Mouse (Mus musculus) liver, adult 2 months (tissue): ENCODE measurements around the gene Cap2. TPM values are rescaled to one million over a fixed set of nuclear protein-coding genes. Genes with fewer than 3 reads are reported as not detected.

ENCODE experiments used
- DNase-seq: peaks from one replicate; pipeline ENCODE4 v3.0.0-alpha.2; 2011; ENCODE audit warnings: low read depth, low spot score; ENCODE audit errors: extremely low read depth
- H3K27ac ChIP-seq: fragments of 200-500 bp; replicated peaks from 2 replicates; pipeline ENCODE4 v1.5.1; 2012; ENCODE audit warnings: low read depth, mild to moderate bottlenecking, control low read depth, inconsistent platforms, low read length; ENCODE audit not compliant: insufficient read depth
- H3K27me3 ChIP-seq: fragments of 200-500 bp; 2 replicates; pipeline ENCODE4 v1.6.1; 2012; ENCODE audit warnings: mild to moderate bottlenecking, moderate library complexity, low read length, inconsistent platforms; ENCODE audit not compliant: control insufficient read depth, insufficient read depth
- H3K36me3 ChIP-seq: fragments of 200-500 bp; 2 replicates; pipeline ENCODE4 v1.6.1; 2012; ENCODE audit warnings: low read length, inconsistent platforms; ENCODE audit not compliant: control insufficient read depth, insufficient read depth
- H3K4me1 ChIP-seq: fragments of 200-500 bp; 2 replicates; pipeline ENCODE4 v1.6.1; 2011; ENCODE audit warnings: low read length; ENCODE audit not compliant: control insufficient read depth, insufficient read depth
- H3K4me3 ChIP-seq: fragments of 200-500 bp; 2 replicates; pipeline ENCODE4 v1.5.1; 2011; ENCODE audit warnings: low read depth, mild to moderate bottlenecking, control low read depth, low read length, moderate library complexity; ENCODE audit not compliant: insufficient read depth
- H3K79me2 ChIP-seq: fragments of 200-500 bp; 2 replicates; pipeline ENCODE4 v1.6.1; 2012; ENCODE audit warnings: inconsistent platforms, mild to moderate bottlenecking, low read length, moderate library complexity; ENCODE audit not compliant: control insufficient read depth, insufficient read depth
- H3K9ac ChIP-seq: fragments of 200-500 bp; 2 replicates; pipeline ENCODE4 v1.6.1; 2012; ENCODE audit warnings: low read depth, mild to moderate bottlenecking, control low read depth, inconsistent platforms, low read length
- CTCF ChIP-seq: fragments of 200-500 bp; IDR thresholded peaks from 2 replicates; pipeline ENCODE4 v1.5.1; 2011; ENCODE audit warnings: low read depth, low read length, control low read depth
- POLR2A ChIP-seq: fragments of 200-500 bp; IDR thresholded peaks from 2 replicates; pipeline ENCODE4 v1.6.1; 2011; ENCODE audit warnings: low read length, control low read depth; ENCODE audit not compliant: insufficient read depth; ENCODE audit errors: extremely low read depth
- WGBS: fragments of 180-500 bp; shearing (Covaris S2); methylation state at CpG from one replicate; pipeline ENCODE4 v1.1.7; 2018; 5-methylcytosine and 5-hydroxymethylcytosine counted together
- polyA plus RNA-seq: library from polyadenylated mRNA; depleted of rRNA; stranded (reverse); fragments of >200 nt; gene quantifications from 2 replicates; pipeline ENCODE4 v1.2.3, GENCODE M21; 2012
- total RNA-seq: library from RNA; depleted of rRNA; stranded (reverse); fragments of >200 nt; gene quantifications from 2 replicates; pipeline ENCODE4 v1.2.3, GENCODE M21; 2014

Gene Cap2
- total and polyA plus RNA-seq, 2 experiments = 0.09 TPM; not detected in 1

DNA sequence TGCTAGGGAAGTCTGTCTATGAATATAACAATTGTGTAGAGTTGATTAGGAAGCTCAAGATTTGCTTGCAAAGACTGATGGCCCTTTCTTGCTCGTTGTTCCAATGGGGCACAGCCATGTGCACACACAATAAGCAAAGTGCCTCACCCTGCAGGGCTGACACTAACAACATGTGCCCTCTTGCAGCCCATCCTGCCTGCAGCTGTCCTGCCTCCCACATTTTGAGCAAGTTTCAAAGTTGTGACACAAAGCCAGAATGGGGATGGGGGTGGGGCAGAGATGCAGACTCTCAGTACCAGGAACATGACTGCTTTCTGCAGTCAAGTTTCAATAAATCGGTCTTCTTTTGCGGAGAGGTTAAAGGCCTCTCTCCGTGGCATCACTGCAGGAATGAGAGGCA lies 152.0 kb downstream of the Cap2 start:
- TF ChIP-seq POLR2A (no peak), CTCF (no peak)
- no peaks in the 10 kb centered on the region for H3K79me2 ChIP-seq
- WGBS = 83% methylated on average over 4 of the region's 4 CpGs

GRCm38 (mm10) chr13:46654566-46654965 lies 152.9 kb downstream of the Cap2 start:
- no peak overlapping the region for H3K27ac ChIP-seq
- TF ChIP-seq CTCF (no peak), POLR2A (no peak)
- H3K4me3 ChIP-seq = no peak overlapping the region
- no peak for DNase-seq
- WGBS = 96% methylated on average over 5 of the region's 5 CpGs
- H3K27me3 ChIP-seq = no peaks in the 10 kb centered on the region
- no peak overlapping the region for H3K9ac ChIP-seq
- peaks cover 4% of the 10 kb centered on the region for H3K4me1 ChIP-seq
- no peaks in the 10 kb centered on the region for H3K36me3 ChIP-seq
- H3K79me2 ChIP-seq = no peaks in the 10 kb centered on the region

More for the DNA sequence above, 152.0 kb downstream of the Cap2 start:
- Histone ChIP-seq H3K4me3 (no peak overlapping the region), H3K36me3 (no peaks in the 10 kb centered on the region), H3K27me3 (no peaks in the 10 kb centered on the region), H3K27ac (no peak overlapping the region), H3K9ac (no peak overlapping the region), H3K4me1 (peaks cover 4% of the 10 kb centered on the region)
- no peak for DNase-seq

- H3K79me2 ChIP-seq = no peaks in the 10 kb centered on the region
- H3K9ac ChIP-seq = no peak overlapping the region
- no peak overlapping the region for H3K4me3 ChIP-seq
- DNase-seq = no peak
- WGBS = 91% methylated on average over 5 of the region's 5 CpGs
- H3K27ac ChIP-seq = no peak overlapping the region
- TF ChIP-seq POLR2A = no peak
- no peak for TF ChIP-seq CTCF
- no peaks in the 10 kb centered on the region for H3K36me3 ChIP-seq
- H3K27me3 ChIP-seq = no peaks in the 10 kb centered on the region
- no peaks in the 10 kb centered on the region for H3K4me1 ChIP-seq
Measured at GRCm38 (mm10) chr13:46659211-46659610, 157.6 kb downstream of the Cap2 start.

DNA sequence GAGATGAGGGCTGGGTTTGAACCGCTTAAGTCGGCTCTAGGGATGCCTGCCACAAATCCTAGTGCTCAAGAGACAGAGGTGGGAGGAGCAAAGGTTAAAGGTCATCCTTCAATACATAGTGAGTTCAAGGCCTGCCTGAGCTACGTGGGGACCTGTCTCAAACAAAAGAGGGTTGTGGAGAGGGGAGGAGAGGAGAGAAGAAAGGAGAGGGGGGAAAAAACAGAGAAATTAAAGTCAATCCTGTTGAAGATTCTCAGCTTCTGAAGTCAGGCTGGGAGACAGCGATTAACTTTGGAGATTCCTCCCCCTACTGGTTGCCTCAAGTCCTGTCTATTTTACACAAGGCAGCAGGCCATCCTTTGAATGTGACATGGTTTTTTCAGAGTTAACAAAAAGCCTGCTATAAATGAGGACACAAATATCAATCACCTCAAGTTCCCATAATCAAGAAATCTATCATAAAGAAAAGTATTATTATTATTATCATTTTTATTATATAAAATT lies 161.9 kb downstream of the Cap2 start:
- Histone ChIP-seq H3K79me2 (no peaks in the 10 kb centered on the region), H3K36me3 (no peaks in the 10 kb centered on the region), H3K4me1 (no peaks in the 10 kb centered on the region), H3K9ac (no peak overlapping the region), H3K27ac (no peak overlapping the region), H3K27me3 (no peaks in the 10 kb centered on the region), H3K4me3 (no peak overlapping the region)
- TF ChIP-seq POLR2A (no peak), CTCF (peak; percentile 37; the same call in 1 of the 2 replicates)
- 20% methylated on average over 4 of the region's 4 CpGs for WGBS
- DNase-seq = peak; percentile 44

DNA sequence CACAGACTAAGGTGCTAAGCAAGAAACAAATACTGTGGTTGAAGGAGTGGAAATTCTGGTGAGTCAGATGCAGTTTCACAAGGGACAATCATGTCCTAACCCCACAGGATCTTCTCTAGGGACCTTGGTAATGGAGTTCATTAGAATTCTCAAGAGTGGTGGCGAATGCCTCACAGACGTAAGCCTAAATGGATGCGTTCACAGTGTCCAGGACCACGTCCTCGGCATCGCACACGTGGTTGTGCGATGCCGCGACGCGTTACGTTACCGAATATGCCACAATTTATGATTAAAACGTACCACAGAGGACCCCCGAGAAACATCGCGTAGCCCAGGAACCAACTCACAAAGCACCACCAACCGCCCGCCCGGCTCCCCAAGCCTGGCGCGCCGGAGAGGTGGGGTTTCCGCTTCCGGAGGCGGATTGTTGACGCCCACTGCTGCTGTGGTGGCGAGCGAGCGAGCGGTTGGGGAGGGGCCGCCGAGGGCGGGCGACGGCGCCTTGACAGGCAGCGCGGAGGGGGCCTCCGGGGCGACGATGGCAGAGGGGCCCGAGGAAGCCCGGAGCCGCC lies 167.5 kb downstream of the Cap2 start, which contains the start of gene Fam8a1:
TSS of gene Fam8a1 (plus strand) at position 475 of the 572 bp plus-strand sequence.
- Histone ChIP-seq H3K27ac (peak within 1 kb of the TSS; percentile 94), H3K36me3 (peaks cover 15% of the 10 kb centered on the region), H3K9ac (peak within 1 kb of the TSS; percentile 98), H3K27me3 (no peaks in the 10 kb centered on the region), H3K4me1 (peaks cover 2% of the 10 kb centered on the region; the same call in 1 of the 2 replicates), H3K4me3 (peak within 1 kb of the TSS; percentile 99), H3K79me2 (peaks cover 7% of the 10 kb centered on the region)
- 1% methylated on average over 46 of the region's 46 CpGs for WGBS
- peak; percentile 72 for DNase-seq
- TF ChIP-seq CTCF (no peak), POLR2A (peak; percentile 71; the same call in 1 of the 2 replicates)

DNA sequence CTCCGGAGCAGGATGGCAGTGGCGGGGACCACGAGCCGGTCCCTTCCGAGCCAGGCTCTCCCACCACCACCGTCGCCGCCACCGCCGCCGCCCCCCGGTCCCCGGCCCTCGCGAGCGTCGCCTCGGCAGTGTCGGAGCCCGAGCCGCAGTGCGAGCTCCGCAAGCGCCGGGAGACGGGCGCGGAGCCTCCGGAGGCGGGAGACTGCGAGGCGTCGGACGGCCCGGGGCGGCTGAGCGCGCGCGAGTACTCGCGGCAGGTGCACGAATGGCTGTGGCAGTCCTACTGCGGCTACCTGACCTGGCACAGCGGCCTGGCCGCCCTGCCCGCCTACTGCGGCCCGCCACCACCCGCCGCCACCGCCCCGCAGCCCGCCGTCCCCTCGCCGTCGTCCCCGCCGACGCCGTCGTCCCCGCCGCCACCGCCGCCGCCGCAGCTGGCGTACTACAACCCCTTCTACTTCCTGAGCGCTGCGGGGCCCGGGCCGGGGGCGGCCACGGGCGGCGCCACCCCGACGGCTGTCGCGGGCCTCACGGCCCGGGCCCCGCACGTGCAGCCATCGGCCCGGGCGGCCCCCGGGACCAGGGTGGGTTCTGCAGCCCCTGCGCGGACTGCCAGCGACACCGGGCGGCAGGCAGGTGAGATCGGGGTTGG lies 168.1 kb downstream of the Cap2 start:
- Histone ChIP-seq H3K79me2 (peaks cover 7% of the 10 kb centered on the region), H3K9ac (peak overlapping the region; percentile 98), H3K4me1 (peaks cover 4% of the 10 kb centered on the region; the same call in 1 of the 2 replicates), H3K36me3 (peaks cover 17% of the 10 kb centered on the region), H3K27me3 (no peaks in the 10 kb centered on the region), H3K27ac (peak overlapping the region; percentile 64), H3K4me3 (peak overlapping the region; percentile 99)
- TF ChIP-seq POLR2A (no peak), CTCF (no peak)
- WGBS = under 1% methylated on average over 73 of the region's 96 CpGs
- no peak for DNase-seq
